Mouse (Mus musculus): Measurements from ENCODE around the gene H2afy.

- TF ChIP-seq POLR2A (IDR thresholded peaks at IDR 0.05; ENCODE audit: control insufficient read depth, low read depth, low read length) (no peak), CTCF (IDR thresholded peaks at IDR 0.05; ENCODE audit: control insufficient read depth, insufficient read depth, insufficient replicate concordance, low read depth, low read length) (no peak)
These were observed 67.6 kb downstream of the H2afy start for GRCm38 (mm10) chr13:56068517-56068916.
